Mouse (Mus musculus) ES-Bruce4 (cell line): ENCODE data around the gene Trip11.

Experiments used
- CTCF ChIP-seq: IDR thresholded peaks from one replicate; pipeline ENCODE4 v1.8.1; 2011; ENCODE audit warnings: low read depth, low read length
- EP300 ChIP-seq: IDR thresholded peaks from 2 replicates; pipeline ENCODE4 v1.6.1; 2011; ENCODE audit warnings: low read depth, low read length; ENCODE audit not compliant: insufficient read depth
- POLR2A ChIP-seq: IDR thresholded peaks from one replicate; pipeline ENCODE4 v1.8.1; 2011; ENCODE audit warnings: low read length; ENCODE audit not compliant: insufficient read depth

DNA sequence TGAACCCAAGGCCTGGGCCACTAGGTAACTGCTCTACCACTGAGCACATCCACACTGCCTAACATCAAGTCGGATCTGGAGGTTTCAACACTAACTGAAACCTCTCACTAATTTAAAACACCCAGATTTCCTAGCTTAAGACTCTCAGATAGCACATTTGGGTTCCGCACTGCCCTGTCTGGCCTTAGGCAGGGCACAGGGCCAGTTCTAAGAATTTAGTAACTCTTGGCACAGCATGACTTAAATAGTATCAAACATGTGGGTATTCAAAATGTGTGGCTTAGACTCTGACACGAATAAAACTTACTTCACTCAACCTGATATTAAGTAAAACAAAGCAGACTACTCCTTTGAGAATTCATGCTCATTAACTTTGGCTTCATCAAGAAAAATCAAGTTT is 6.8 kb upstream of the Trip11 start:
- TF ChIP-seq EP300 (no peak), POLR2A (no peak), CTCF (no peak)
